Mouse (Mus musculus) layer of hippocampus, adult 9-11 months (tissue): ENCODE measurements at regions not wholly inside any gene's neighbourhood (a gene's known extent, or its start where the extent isn't known, plus 50 kb on each side); places are given as distances from the start of the nearest gene placed in this dataset.

Source experiments
- DNase-seq: peaks from one replicate; pipeline ENCODE4 v3.0.0; 2022

DNA sequence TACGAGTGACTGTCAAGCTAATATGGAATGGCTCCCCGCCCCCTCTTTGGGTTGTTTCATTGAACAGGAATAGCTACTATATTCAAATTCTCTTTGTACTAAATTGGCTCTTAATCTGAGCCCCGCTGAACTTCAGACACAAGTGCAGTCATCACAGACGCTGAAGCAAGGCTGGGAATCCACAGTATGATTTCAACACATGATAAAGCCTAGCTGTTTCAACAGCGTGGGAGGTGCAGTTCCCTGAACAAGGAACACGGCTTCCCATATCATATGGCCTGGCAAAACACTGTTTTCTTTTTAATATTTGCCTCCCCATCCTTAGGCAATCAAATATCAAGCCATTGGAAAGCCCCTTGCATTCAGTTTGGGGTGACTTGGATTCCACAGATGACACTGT lies 428.0 kb upstream of the Adamts9 start:
- DNase-seq, result peak; percentile 52

DNA sequence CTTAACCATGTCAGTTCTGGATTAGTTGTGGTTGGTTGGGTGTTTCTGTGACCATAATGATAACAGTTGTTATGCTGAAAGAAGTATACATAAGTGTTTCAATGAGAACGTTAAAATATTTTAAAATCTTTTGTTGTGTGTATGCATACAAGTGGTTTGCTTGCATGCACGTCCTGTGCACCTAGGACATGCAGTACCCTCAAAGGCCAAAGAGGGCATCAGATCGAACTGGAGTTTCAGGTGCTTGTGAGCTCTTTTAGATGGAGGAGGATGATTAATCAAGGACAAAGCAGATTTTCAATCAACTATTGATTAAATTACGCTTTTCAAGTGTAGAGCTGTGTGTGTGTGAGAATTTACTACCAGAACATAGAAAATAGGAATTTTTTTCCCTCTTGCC lies 420.6 kb upstream of the Adamts9 start:
- no peak for DNase-seq

DNA sequence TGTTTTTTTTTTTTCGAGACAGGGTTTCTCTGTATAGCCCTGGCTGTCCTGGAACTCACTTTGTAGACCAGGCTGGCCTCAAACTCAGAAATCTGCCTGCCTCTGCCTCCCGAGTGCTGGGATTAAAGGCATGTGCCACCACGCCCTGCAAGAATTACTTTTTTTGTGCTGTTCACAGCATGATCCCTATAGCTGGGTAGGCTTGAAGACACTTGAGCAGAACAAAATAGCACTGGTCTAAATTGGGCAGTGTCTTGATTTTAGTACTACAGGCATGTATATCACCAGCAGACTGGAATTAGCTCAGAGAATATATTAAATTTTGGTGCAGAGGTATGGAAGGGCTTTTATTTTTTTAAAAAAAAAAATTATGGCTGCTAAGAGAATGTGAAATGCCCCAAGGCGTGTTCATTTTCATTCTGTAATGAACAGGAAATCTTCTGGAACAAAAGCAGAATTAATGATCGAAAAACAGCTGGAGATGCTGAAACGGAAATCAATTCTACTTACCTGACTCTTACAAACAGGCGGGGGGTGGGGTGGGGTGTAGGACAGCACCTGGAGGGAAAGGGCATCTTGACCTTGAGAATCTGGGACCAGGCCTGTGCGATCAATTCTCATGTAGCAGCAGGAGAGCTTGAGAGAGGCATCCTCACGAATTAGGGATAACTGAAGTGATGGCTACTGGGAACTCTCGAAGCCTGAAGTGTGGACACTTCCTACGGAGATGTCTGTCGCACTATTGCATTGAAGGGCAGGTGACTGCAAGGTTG lies 410.2 kb upstream of the Adamts9 start:
- no peak for DNase-seq

DNA sequence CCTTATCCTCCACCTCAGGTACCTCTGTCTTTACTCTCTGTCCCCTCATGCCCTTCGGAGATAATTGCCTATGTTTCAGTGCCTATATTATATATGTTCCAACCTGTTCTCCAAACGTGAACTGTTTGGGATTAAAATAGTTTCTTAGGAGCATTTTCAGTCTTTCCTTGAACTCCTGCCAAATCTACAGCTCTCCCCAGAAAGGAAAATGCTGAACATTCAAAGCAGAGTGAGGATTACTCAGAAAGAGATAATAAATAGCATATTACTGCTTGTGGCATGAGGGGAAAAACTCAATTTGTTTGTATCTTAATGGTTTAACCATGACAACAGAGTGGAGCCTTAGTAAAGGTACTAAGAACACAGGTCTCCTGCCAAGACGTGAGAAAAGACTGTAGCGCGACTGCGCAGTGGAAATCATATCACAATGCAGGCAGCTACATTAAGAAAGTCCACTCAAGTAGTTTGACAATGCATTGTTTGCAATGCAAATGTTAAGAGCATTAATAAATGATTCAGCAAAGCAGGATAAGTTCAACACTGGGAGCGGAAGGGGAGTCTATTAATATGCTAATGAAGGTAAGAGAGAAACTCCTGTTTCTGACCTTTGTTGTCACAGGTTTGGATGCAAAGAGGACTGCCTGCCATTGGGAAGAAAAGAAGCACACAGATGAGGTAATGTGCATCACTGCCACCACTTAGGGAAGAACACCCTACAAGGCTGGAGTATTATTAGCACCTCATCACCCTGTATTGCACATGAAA lies 406.8 kb upstream of the Adamts9 start:
- no peak for DNase-seq

DNA sequence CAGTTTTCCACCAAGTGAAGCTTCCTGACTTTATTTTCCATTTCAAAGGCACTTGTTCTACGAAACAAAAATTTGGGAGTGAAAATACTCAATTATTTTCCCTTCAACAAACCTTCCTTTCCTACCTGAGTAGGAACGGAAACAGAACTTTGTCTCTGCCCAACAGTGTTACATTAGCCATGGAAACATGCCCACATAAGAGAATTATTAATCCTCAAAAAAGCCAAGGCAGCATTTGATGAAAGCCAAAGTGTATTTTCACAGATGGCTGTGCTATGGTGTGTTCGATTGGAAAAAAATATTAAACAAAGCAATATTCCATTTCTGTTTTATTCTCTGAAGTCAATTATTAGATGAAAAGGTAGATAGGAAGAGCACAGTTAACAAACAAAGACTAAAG lies 404.8 kb upstream of the Adamts9 start:
- no peak for DNase-seq

DNA sequence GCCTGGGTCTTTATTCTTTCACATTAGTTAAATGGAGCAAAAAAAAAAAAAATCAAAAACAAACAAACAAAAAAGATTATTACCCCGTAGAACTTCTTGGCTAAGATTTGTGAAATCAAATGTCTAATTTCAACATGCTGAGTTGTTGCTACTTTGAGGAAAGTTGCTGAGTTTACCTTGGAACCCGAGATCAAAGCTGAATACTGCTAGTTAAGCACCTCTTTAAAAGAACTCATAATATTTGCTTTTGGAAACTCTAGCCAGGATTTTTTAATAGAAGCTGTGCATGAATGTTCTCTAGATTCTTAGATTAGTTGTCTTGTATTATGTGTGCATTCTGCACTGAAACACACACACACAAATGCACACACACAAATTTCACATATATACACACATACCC lies 385.4 kb upstream of the Adamts9 start:
- no peak for DNase-seq

DNA sequence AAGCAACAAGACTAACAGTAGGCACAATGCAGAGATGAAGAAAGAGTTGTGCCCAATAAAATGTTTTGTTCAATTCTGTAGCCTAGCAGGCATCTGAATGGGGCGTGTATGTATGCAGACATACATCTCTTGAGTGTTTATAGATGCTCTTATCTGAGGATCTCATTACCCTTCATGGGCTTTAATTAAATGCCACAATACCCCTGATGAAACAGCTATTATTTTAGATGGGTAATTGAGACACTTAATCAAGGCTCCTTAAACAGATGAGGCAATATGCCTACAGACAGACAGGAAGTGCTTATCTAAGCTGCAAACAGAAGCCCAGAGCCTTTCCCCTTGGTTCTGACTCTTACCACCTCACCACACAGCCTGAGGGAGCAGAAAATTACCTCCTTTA lies 384.6 kb upstream of the Adamts9 start:
- DNase-seq, result no peak

DNA sequence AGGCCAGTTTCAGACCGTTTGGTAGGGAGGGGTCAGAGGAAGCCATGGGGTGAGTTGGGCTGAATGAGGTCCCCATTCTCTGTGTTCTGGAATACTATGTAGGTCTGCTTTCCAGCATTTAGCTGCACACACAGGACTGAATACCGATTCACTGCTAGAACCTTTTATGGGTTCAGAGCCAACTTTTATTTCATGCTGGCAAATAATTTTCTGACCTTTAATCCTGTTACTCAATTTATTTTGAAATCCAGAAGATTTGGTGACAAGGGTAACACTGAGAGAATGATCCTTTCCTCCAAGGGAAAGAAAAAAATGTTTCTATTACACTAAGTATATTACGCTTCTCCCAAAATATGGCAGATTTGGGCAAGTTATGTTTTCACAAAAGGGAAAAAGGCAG lies 380.6 kb upstream of the Adamts9 start:
- no peak for DNase-seq

DNA sequence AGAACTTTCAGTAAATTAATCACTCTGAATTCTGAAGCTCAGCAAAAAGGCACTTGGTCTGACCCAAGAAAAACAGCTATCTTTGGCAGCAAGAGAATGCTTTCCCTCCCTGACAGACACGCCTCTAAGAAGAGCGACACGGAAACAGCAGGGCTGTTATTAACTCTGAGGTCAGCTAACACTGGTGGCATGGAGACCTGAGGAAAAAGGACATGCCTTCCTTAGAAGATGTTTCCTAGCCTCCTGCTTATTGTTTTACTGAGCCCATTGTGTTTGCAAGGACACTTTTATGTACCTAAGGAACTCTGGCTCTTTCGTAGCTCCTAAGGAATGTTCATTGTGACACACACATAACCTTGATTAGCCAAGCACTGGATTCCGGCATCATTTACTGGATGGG lies 371.3 kb upstream of the Adamts9 start:
- DNase-seq, result no peak

DNA sequence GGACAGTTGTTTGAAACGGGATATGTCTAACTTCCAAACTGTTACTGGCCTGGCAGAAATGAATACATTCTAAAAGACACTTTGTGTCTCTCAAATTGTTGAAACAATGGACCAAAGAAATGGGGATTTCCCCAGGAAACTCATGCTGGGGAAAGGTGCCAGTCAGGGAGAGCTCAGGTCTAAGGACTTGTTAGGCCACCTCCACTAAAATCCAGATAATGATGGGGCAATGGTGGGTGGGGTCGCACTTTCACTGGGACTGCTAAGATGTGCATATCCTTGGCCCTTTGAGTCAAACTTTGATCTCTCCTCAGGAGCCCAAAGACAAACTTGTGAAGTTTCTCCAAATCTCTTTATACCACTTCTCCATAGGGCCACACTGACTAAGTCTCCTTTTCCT lies 361.9 kb upstream of the Adamts9 start:
- no peak for DNase-seq

DNA sequence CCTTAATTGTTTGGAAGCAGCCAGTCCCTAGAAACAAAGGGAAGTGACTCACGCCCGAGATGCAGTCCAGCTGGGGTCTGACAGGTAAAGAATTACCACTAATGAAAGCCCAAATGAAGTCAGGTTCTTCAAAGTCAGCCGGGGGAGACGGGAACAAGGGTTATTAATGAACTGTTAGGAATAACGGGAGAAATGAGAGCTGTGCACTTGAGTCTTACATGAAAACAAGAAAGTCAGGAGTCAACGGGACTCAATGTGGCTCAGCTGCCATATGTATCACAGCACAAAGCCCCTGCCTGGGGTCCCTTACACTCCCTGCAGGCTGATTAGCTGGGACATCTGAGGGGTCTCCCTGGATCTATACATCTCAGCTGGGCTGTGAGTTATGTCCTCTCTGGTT lies 354.7 kb upstream of the Adamts9 start:
- DNase-seq, result no peak

DNA sequence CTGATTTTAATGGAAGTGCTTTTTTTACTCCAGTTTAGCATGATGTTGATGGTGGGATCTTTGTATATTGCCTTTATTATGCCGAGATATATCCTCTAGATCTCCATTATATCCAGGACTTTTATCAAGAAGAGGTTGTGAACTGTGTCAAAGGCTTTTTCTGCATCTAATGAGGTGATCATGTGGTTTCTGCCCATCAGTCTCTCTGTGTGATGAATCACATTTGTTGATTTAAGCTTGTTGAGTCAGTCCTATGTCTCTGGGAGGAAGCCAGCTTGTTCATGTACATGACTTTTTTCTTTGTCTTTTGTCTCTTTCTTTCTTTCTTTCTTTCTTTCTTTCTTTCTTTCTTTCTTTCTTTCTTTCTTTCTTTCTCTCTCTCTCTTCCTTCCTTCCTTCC lies 348.4 kb upstream of the Adamts9 start:
- no peak for DNase-seq

DNA sequence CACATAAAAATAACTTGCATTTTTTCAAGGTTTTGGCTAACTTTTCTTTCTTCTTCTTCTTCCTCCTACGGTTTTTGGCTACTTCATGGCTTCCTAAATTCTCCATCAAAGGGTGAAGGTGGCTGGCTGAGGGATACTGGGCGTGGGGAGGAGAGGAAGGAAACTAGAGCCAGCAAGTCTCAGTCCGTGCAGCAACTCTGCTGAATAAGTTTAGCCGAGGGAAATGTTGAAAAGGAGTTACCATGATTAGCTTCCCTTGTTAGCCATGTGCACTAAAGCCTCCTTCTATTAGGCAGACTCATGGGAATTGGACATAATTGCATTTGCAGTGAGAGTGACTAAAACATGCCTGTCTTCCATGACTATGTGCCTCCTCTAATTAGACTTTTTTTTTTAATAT lies 345.1 kb upstream of the Adamts9 start:
- DNase-seq, result no peak

DNA sequence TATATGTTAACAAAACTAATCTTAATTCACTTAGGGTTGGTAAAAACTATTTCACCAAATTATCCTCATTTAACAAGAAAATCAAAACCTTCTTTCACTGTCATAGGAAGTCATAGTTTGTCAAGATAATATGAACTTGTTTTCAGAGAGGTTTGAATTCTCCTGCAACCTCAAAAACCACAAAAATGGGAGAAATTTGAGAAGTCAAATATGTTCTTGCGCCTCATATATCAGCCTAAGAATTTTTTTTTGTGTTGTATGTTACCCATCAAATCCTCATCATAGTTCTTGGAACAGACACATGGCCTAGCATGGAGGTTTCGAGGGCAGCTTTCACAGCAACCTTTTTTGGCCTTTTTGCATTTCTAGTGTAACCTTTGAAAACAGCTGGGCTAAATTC lies 342.5 kb upstream of the Adamts9 start:
- no peak for DNase-seq

DNA sequence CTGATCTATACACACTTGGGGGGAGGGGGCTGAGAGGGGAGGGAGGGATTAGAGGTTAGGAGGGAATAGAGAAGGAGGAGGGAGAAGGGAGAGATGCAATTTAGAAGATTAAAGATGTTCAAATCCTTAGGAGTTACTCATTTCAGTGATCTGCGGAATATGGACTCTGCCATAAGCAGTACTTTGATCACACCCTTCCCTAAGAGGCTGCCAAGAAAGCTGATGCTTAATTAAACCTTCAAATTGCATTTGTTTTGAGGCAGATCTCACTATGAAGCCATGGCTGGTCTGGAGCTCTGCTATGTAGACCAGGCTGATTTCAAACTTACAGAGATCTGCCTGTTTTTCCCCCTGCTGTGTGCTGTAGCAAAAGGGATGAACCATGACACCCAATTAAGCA lies 338.2 kb upstream of the Adamts9 start:
- DNase-seq, result no peak

DNA sequence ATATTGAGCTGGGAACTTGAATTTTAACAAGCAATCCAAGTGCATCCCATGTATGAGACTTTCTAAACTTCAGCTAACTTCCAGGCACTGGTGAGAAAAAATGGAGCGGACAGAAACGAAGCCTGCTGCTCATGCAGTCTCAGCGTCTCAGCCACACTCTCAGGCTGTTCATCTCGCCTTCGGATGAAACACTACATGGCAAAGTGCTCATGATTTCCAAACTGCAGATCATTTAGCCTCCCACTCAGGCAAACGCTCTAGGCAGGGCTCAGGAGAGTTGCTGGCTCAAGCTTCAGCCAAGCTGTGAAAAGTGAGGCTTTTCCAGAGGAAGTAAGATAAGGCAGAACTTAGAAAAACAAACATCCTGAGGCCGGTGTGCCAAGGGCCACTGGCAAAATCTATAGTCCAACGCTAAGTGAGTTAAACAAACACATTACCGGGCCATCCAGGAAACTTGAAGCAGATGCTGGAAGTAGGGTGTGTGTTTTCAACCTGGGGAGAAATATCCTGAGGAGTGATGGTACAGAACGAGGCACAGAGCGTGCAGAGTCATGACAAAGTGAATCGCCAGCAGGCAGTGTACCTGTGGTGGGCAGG lies 330.7 kb upstream of the Adamts9 start:
- no peak for DNase-seq

DNA sequence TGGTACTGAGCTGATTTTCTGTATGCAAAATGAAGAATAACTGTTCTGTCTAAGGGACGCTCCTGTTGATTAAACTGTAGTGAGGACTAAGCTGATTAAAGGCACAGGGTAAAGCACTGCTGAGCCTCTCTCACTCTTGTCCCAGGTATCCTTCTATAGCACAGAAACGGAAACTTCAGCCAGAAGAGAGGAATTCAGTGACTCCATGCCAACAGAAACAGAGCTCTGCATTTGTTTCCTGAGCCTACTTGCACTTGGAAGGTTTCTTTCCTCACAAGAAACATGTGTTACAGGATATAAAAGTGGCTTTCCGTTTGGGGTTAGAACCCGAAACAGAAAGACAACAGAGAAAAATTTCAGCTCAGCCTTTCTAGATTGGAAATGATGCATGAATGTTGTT lies 328.9 kb upstream of the Adamts9 start:
- DNase-seq, result no peak

DNA sequence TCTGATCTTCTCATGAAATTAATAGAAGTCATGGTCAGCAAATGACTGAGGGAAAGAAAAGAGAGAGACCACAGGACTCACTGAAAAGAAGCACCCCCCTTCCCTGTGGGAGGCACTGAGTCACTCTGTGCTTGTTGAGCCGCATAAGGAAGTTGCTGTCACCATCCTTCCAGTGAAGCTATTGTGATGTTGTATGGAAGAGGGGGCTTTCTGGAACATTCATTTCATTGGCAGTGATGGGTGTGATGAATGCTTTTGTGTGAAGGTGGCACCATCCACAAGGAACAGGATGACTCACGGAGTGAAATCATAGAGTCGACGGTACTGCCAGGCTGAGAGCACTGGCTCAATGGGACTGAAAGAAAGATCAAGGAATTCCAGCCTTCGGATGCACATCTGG lies 323.5 kb upstream of the Adamts9 start:
- no peak for DNase-seq

DNA sequence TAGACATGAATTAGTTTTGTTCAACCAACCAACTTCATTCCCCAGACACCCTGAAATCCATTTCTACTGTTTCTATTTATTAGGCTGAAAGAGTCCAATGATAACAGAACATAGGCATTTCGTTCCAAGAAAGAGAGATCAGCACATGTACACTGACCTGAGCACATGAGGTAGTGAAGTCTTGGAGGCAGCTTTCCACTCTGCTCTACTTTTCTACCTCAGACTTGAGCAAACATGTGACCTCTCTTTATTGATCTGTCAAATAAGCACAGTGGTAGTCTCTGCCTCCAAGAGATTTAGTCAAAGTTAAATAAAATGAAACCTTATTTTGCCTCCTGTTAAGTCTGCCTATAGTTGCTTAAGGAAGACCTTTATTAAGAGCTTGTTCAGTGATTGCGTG lies 321.9 kb upstream of the Adamts9 start:
- no peak for DNase-seq

DNA sequence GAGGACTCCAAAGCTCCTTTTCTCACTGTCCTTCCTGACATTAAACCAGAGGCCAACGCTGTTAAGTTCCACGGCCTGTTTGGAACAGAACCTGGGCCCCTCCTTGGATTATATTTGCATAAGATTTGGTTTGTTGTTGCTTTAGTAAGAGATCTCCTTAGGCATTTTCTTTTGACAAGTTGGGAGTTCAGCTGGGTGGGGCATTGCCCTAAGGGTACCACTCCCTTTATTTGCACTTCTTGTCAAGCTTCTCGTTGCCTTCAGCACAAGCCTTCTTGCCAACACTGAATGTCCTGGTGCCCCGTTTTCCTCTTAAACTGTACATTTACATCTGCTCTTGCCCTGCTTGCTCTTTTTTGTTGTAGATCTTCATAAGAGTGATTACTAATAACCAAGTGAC lies 317.5 kb upstream of the Adamts9 start:
- DNase-seq, result no peak

DNA sequence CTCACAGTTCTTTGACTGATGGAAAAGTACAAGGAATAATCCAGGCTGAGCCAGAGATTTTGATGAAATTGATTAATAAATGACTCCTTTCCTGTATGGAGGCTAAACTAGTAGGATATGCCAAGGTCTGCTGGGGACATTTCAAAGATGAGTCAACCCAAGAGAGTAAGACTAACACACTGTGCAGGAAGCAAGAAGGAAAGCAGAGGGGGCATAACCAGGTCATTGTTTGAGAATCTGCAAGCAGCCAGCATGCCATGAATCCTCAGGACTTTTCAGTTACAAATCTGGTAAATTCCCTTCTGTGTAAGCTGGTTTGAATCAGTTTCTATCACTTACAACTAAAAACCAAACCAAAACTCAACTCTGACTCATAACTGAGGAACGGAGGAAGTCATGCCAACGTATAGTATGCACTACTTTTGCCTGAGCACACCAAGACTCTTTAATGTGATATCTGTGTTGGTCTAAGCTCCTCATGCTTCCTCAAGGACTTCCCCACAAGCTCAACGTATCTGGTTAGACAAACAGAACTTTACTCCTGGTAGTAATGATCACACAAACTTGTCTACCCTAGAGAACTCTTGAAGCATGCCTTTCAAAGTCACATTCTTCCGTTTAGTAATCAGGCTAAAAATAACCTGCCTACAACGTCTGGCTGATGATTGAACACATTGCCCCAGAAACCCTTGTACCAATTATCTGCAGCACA lies 314.0 kb upstream of the Adamts9 start:
- no peak for DNase-seq

DNA sequence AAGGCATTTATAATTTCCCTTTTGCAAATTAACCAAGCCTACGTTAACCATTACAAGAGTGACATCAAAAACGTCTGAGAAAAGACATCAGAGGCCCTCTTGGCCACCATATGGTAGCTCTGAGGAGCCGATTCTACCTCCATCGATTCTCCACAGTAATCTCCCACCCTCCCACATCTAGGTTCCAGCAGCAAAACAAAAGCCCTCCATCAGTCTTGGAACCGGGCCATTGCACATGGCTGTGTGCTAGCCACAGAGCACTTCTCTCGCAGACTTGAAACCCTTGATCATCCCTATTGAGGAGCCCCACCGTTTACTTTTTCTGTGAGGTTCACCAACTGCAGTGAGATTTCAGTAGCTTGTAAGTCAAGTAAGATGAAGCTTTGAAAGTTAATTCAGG lies 310.5 kb upstream of the Adamts9 start:
- no peak for DNase-seq

DNA sequence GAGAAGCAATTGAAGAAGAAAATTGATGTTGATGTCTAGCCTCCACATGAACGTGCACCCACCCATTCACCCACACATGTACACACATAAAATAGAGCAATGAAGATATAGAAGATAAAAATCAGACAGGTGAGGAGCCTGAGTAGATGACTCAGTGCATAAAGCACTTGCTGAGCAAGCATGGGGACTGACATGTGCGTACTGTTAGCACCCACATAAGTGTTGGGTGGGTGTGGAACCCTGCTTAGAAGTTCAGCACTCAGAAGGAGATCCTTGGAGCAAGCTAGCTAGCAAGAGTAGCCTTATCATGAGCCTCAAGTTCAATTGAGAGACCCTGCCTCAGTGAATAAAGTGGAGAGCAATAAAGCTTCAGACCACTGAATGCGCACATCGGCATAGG lies 305.7 kb upstream of the Adamts9 start:
- DNase-seq, result no peak
